Mouse (Mus musculus) embryonic facial prominence, embryonic 15.5 days (tissue): ENCODE measurements around the gene Olfr1250. TPM values are rescaled to one million over a fixed set of nuclear protein-coding genes. Genes with fewer than 3 reads are reported as not detected.
"Not testable (repeated sequence)": the region's sequence is repeated elsewhere in the genome, so short reads cannot be mapped to it uniquely, and the experiment has no call there.

Experiments
- ATAC-seq: fragments of 200-750 bp; cut with Nextera tagmentation; 2 replicates; pipeline ENCODE4 v1.8.0; 2017; ENCODE audit warnings: low read depth, moderate TSS enrichment; ENCODE audit not compliant: insufficient number of reproducible peaks, low FRiP score, low TSS enrichment
- H3K27ac ChIP-seq: fragments of 300-500 bp; sonication (generic); replicated peaks from 2 replicates; pipeline ENCODE4 v1.5.1; 2015; ENCODE audit warnings: mild to moderate bottlenecking, inconsistent platforms
- H3K27me3 ChIP-seq: fragments of 300-500 bp; sonication (generic); 2 replicates; pipeline ENCODE4 v1.6.1; 2015; ENCODE audit warnings: inconsistent platforms
- H3K36me3 ChIP-seq: fragments of 300-500 bp; sonication (generic); 2 replicates; pipeline ENCODE4 v1.6.1; 2015; ENCODE audit warnings: mild to moderate bottlenecking, inconsistent platforms
- H3K4me1 ChIP-seq: fragments of 300-500 bp; sonication (generic); 2 replicates; pipeline ENCODE4 v1.6.1; 2015; ENCODE audit warnings: inconsistent platforms
- H3K4me2 ChIP-seq: fragments of 300-500 bp; sonication (generic); replicated peaks from 2 replicates; pipeline ENCODE4 v1.6.1; 2015; ENCODE audit warnings: mild to moderate bottlenecking, inconsistent platforms
- H3K4me3 ChIP-seq: fragments of 300-500 bp; sonication (generic); replicated peaks from 2 replicates; pipeline ENCODE4 v1.5.1; 2015; ENCODE audit warnings: mild to moderate bottlenecking, inconsistent platforms
- H3K9ac ChIP-seq: fragments of 300-500 bp; sonication (generic); 2 replicates; pipeline ENCODE4 v1.6.1; 2015; ENCODE audit warnings: inconsistent platforms
- H3K9me3 ChIP-seq: fragments of 300-500 bp; sonication (generic); replicated peaks from 2 replicates; pipeline ENCODE4 v1.6.1; 2016; ENCODE audit warnings: inconsistent platforms
- WGBS: fragments of 180-500 bp; shearing (Covaris S2); methylation state at CpG from one replicate; pipeline ENCODE4 v1.1.7; 2015; 5-methylcytosine and 5-hydroxymethylcytosine counted together
- polyA plus RNA-seq: library from polyadenylated mRNA; unstranded; fragments of >200 nt; fragmentation: Nextera tagmentation; extraction: Ambion mirVana; gene quantifications from 2 replicates; pipeline ENCODE4 v1.2.1, GENCODE M21; 2015

Olfr1250 gene
- not detected in 2 replicates for polyA plus RNA-seq

- no peaks in the 10 kb centered on the region for H3K36me3 ChIP-seq
- no peaks in the 10 kb centered on the region for H3K27me3 ChIP-seq
- H3K4me2 ChIP-seq = no peak within 1 kb of the TSS
- no peak within 1 kb of the TSS for H3K9ac ChIP-seq
- no peaks in the 10 kb centered on the region for H3K9me3 ChIP-seq
- ATAC-seq = no peak
- H3K27ac ChIP-seq = no peak within 1 kb of the TSS
- no peak within 1 kb of the TSS for H3K4me3 ChIP-seq
- H3K4me1 ChIP-seq = no peaks in the 10 kb centered on the region
Observed at GRCm38 (mm10) chr2:89661367-89661766, at the start of gene Olfr1250. Gene Olfr1250 (minus strand): TSS chr2:89661467.

GRCm38 (mm10) chr2:89691980-89692379 lies 30.7 kb upstream of the Olfr1250 start:
- H3K4me2 ChIP-seq = no peak overlapping the region
- H3K27me3 ChIP-seq = no peaks in the 10 kb centered on the region
- H3K9me3 ChIP-seq = no peaks in the 10 kb centered on the region
- ATAC-seq = no peak; the same call in 1 of the 2 replicates
- no peak overlapping the region for H3K27ac ChIP-seq
- no peak overlapping the region for H3K9ac ChIP-seq
- 87% methylated on average over 6 of the region's 6 CpGs for WGBS
- H3K4me3 ChIP-seq = no peak overlapping the region
- H3K36me3 ChIP-seq = no peaks in the 10 kb centered on the region
- H3K4me1 ChIP-seq = no peaks in the 10 kb centered on the region

- H3K36me3 ChIP-seq = no peaks in the 10 kb centered on the region
- ATAC-seq = no peak
Observed at GRCm38 (mm10) chr2:89671836-89672235, 10.6 kb upstream of the Olfr1250 start, which contains the start of gene Olfr1251. Gene Olfr1251 (minus strand): TSS chr2:89671936.

GRCm38 (mm10) chr2:89634883-89635282 lies 26.4 kb downstream of the Olfr1250 start, which contains the start of gene Olfr1249:
Gene Olfr1249 (minus strand): TSS chr2:89634983.
- no peak within 1 kb of the TSS for H3K27ac ChIP-seq
- H3K36me3 ChIP-seq = no peaks in the 10 kb centered on the region
- no peaks in the 10 kb centered on the region for H3K9me3 ChIP-seq
- ATAC-seq = no peak
- no peak within 1 kb of the TSS for H3K4me2 ChIP-seq
- H3K27me3 ChIP-seq = no peaks in the 10 kb centered on the region
- WGBS = 91% methylated on average over 2 of the region's 2 CpGs
- H3K4me1 ChIP-seq = no peaks in the 10 kb centered on the region
- no peak within 1 kb of the TSS for H3K4me3 ChIP-seq
- no peak within 1 kb of the TSS for H3K9ac ChIP-seq

More at GRCm38 (mm10) chr2:89671836-89672235, 10.6 kb upstream of the Olfr1250 start, which contains the start of gene Olfr1251:
- Histone ChIP-seq H3K9ac (no peak within 1 kb of the TSS), H3K9me3 (no peaks in the 10 kb centered on the region), H3K27ac (no peak within 1 kb of the TSS), H3K27me3 (no peaks in the 10 kb centered on the region), H3K4me2 (no peak within 1 kb of the TSS), H3K4me3 (no peak within 1 kb of the TSS), H3K4me1 (no peaks in the 10 kb centered on the region)

GRCm38 (mm10) chr2:89618145-89618544 lies 43.1 kb downstream of the Olfr1250 start, which contains the start of gene Olfr1248:
Gene Olfr1248 (minus strand): TSS chr2:89618245.
- not testable (repeated sequence) for ATAC-seq, H3K4me3 ChIP-seq, H3K27ac ChIP-seq

GRCm38 (mm10) chr2:89614030-89614429 lies 47.2 kb downstream of the Olfr1250 start, which contains the start of gene Olfr1247:
Gene Olfr1247 (minus strand): TSS chr2:89614130.
- WGBS = 88% methylated on average over 2 of the region's 2 CpGs
- no peak within 1 kb of the TSS for H3K4me2 ChIP-seq
- H3K4me3 ChIP-seq = no peak within 1 kb of the TSS
- no peak within 1 kb of the TSS for H3K9ac ChIP-seq
- no peak within 1 kb of the TSS for H3K27ac ChIP-seq
- H3K36me3 ChIP-seq = no peaks in the 10 kb centered on the region
- no peaks in the 10 kb centered on the region for H3K27me3 ChIP-seq
- no peak for ATAC-seq
- H3K9me3 ChIP-seq = no peaks in the 10 kb centered on the region
- H3K4me1 ChIP-seq = no peaks in the 10 kb centered on the region

More at GRCm38 (mm10) chr2:89618145-89618544, 43.1 kb downstream of the Olfr1250 start, which contains the start of gene Olfr1248:
- H3K9me3 ChIP-seq, H3K4me2 ChIP-seq, H3K9ac ChIP-seq, H3K27me3 ChIP-seq, H3K36me3 ChIP-seq, H3K4me1 ChIP-seq: not testable (repeated sequence)
- 89% methylated on average over 1 of the region's 1 CpGs for WGBS

Other genes with a start within 250 kb of the Olfr1250 start
- 0.12 TPM in 1 of 2 replicates, not detected in the other for gene Olfr1239, start 241.1 kb downstream of the Olfr1250 start, polyA plus RNA-seq
- 0.13 and 0.14 TPM in 2 replicates for gene Olfr1240, start 218.5 kb downstream of the Olfr1250 start, polyA plus RNA-seq
- gene Olfr1241, start 174.3 kb downstream of the Olfr1250 start, polyA plus RNA-seq = not detected in 2 replicates
- gene Olfr1242, start 163.1 kb downstream of the Olfr1250 start, polyA plus RNA-seq = not detected in 2 replicates
- not detected in 2 replicates for gene Olfr1243, start 130.0 kb downstream of the Olfr1250 start, polyA plus RNA-seq
- gene Olfr1245, start 83.0 kb downstream of the Olfr1250 start, polyA plus RNA-seq = not detected in 2 replicates
- not detected in 2 replicates for gene Olfr1246, start 68.3 kb downstream of the Olfr1250 start, polyA plus RNA-seq
- 0.05 TPM in 1 of 2 replicates, not detected in the other for gene Olfr1247, start 47.3 kb downstream of the Olfr1250 start, polyA plus RNA-seq
- gene Olfr1248, start 43.2 kb downstream of the Olfr1250 start, polyA plus RNA-seq = not detected in 2 replicates
- not detected in 2 replicates for gene Olfr1249, start 26.5 kb downstream of the Olfr1250 start, polyA plus RNA-seq
- gene Olfr1251, start 10.5 kb upstream of the Olfr1250 start, polyA plus RNA-seq = not detected in 2 replicates
- not detected in 2 replicates for gene Olfr1252, start 63.5 kb upstream of the Olfr1250 start, polyA plus RNA-seq
- gene Olfr1253, start 95.6 kb upstream of the Olfr1250 start, polyA plus RNA-seq = not detected in 2 replicates
- not detected in 2 replicates for gene Olfr1254, start 132.2 kb upstream of the Olfr1250 start, polyA plus RNA-seq
- not detected in 2 replicates for gene Olfr1255, start 150.6 kb upstream of the Olfr1250 start, polyA plus RNA-seq
- gene Olfr1256, start 180.1 kb upstream of the Olfr1250 start, polyA plus RNA-seq = not detected in 2 replicates
- 0.12 TPM in 1 of 2 replicates, not detected in the other for gene Olfr48, start 186.7 kb upstream of the Olfr1250 start, polyA plus RNA-seq
- not detected in 2 replicates for gene Olfr1257, start 217.0 kb upstream of the Olfr1250 start, polyA plus RNA-seq